Mouse (Mus musculus): Measurements from ENCODE around the gene Igsf8. TPM values are rescaled to one million over a fixed set of nuclear protein-coding genes. Genes with fewer than 3 reads are reported as not detected.

Gene Igsf8
- polyA plus RNA-seq, 2 experiments = 11.0 to 15.4 TPM

- H3K36me3 ChIP-seq (replicated peaks; ENCODE audit: control insufficient read depth, insufficient read depth, low read depth) = no peaks in the 10 kb centered on the region
- no peaks in the 10 kb centered on the region for H3K9me3 ChIP-seq (ENCODE audit: control insufficient read depth, low read length)
- no peak overlapping the region for H3K4me3 ChIP-seq (ENCODE audit: insufficient read depth in 1 of 2, low read depth in 2 of 2, low read length in 2 of 2)
- H3K9ac ChIP-seq (replicated peaks) = no peak overlapping the region
- DNase-seq (ENCODE audit: low read depth in 3 of 3, low spot score in 3 of 3) (no peak), ATAC-seq (ENCODE audit: insufficient read depth) (no peak)
- H3K27ac ChIP-seq = no peak overlapping the region
- H3K4me1 ChIP-seq (replicated peaks; ENCODE audit: control insufficient read depth in 2 of 2, insufficient read depth in 2 of 2, low read length in 1 of 2) = no peaks in the 10 kb centered on the region
- 71% methylated on average over 11 of the region's 11 CpGs for WGBS (ENCODE audit: insufficient replicate concordance)
- H3K4me2 ChIP-seq (ENCODE audit: low read depth) = no peak overlapping the region
- no peaks in the 10 kb centered on the region for H3K27me3 ChIP-seq (ENCODE audit: control insufficient read depth, insufficient read depth, low read length)
- TF ChIP-seq EP300 (IDR thresholded peaks at IDR 0.05; ENCODE audit: low read depth) = no peak
These were observed 27.6 kb downstream of the Igsf8 start for GRCm38 (mm10) chr1:172288900-172289616.

GRCm38 (mm10) chr1:172289617-172289946, 28.1 kb downstream of the Igsf8 start:
- TF ChIP-seq EP300 (IDR thresholded peaks at IDR 0.05; ENCODE audit: low read depth) = no peak
- TF ChIP-seq CTCF (IDR thresholded peaks at IDR 0.05; ENCODE audit: low read depth) = no peak
- DNase-seq (ENCODE audit: low read depth in 3 of 3, low spot score in 3 of 3) = no peak
- no peak overlapping the region for H3K9ac ChIP-seq (replicated peaks)
- no peaks in the 10 kb centered on the region for H3K9me3 ChIP-seq (ENCODE audit: control insufficient read depth, low read length)
- H3K36me3 ChIP-seq (replicated peaks; ENCODE audit: control insufficient read depth, insufficient read depth, low read depth) = no peaks in the 10 kb centered on the region
- H3K4me3 ChIP-seq (ENCODE audit: insufficient read depth in 1 of 2, low read depth in 2 of 2, low read length in 2 of 2) = no peak overlapping the region
- H3K27me3 ChIP-seq (ENCODE audit: control insufficient read depth, insufficient read depth, low read length) = no peaks in the 10 kb centered on the region
- no peak overlapping the region for H3K27ac ChIP-seq
- ATAC-seq (ENCODE audit: insufficient read depth) = no peak
- 37% methylated on average over 3 of the region's 3 CpGs for WGBS (ENCODE audit: insufficient replicate concordance)
- no peaks in the 10 kb centered on the region for H3K4me1 ChIP-seq (replicated peaks; ENCODE audit: control insufficient read depth in 2 of 2, insufficient read depth in 2 of 2, low read length in 1 of 2)
- no peak overlapping the region for H3K4me2 ChIP-seq (ENCODE audit: low read depth)

GRCm38 (mm10) chr1:172292880-172293279, 31.4 kb downstream of the Igsf8 start:
- peaks cover 2% of the 10 kb centered on the region; the same call in 1 of the 2 replicates for H3K27me3 ChIP-seq (ENCODE audit: control insufficient read depth, insufficient read depth, low read length)
- H3K27ac ChIP-seq = no peak overlapping the region
- H3K4me3 ChIP-seq (ENCODE audit: insufficient read depth in 1 of 2, low read depth in 2 of 2, low read length in 2 of 2) = no peak overlapping the region
- no peaks in the 10 kb centered on the region for H3K36me3 ChIP-seq (replicated peaks; ENCODE audit: control insufficient read depth, insufficient read depth, low read depth)
- ATAC-seq (ENCODE audit: insufficient read depth) (no peak), DNase-seq (ENCODE audit: low read depth in 3 of 3, low spot score in 3 of 3) (no peak)
- no peaks in the 10 kb centered on the region for H3K4me1 ChIP-seq (replicated peaks; ENCODE audit: control insufficient read depth in 2 of 2, insufficient read depth in 2 of 2, low read length in 1 of 2)
- 72% methylated on average over 2 of the region's 2 CpGs for WGBS (ENCODE audit: insufficient replicate concordance)
- H3K9ac ChIP-seq (replicated peaks) = no peak overlapping the region
- TF ChIP-seq CTCF (IDR thresholded peaks at IDR 0.05; ENCODE audit: low read depth) (no peak), EP300 (IDR thresholded peaks at IDR 0.05; ENCODE audit: low read depth) (no peak)
- H3K9me3 ChIP-seq (ENCODE audit: control insufficient read depth, low read length) = no peaks in the 10 kb centered on the region
- no peak overlapping the region for H3K4me2 ChIP-seq (ENCODE audit: low read depth)

GRCm38 (mm10) chr1:172293449-172293848, 32.0 kb downstream of the Igsf8 start:
- Histone ChIP-seq H3K27ac (no peak overlapping the region), H3K4me1 (replicated peaks; ENCODE audit: control insufficient read depth in 2 of 2, insufficient read depth in 2 of 2, low read length in 1 of 2) (no peaks in the 10 kb centered on the region), H3K4me2 (ENCODE audit: low read depth) (no peak overlapping the region), H3K4me3 (ENCODE audit: insufficient read depth in 1 of 2, low read depth in 2 of 2, low read length in 2 of 2) (no peak overlapping the region), H3K9me3 (ENCODE audit: control insufficient read depth, low read length) (no peaks in the 10 kb centered on the region), H3K9ac (replicated peaks) (no peak overlapping the region), H3K27me3 (ENCODE audit: control insufficient read depth, insufficient read depth, low read length) (peaks cover 3% of the 10 kb centered on the region; the same call in 1 of the 2 replicates), H3K36me3 (replicated peaks; ENCODE audit: control insufficient read depth, insufficient read depth, low read depth) (no peaks in the 10 kb centered on the region)
- WGBS (ENCODE audit: insufficient replicate concordance) = 69% methylated on average over 11 of the region's 11 CpGs
- TF ChIP-seq CTCF (IDR thresholded peaks at IDR 0.05; ENCODE audit: low read depth) = no peak
- no peak for TF ChIP-seq EP300 (IDR thresholded peaks at IDR 0.05; ENCODE audit: low read depth)
- no peak for DNase-seq (ENCODE audit: low read depth in 3 of 3, low spot score in 3 of 3)
- ATAC-seq (ENCODE audit: insufficient read depth) = no peak

- WGBS (ENCODE audit: insufficient replicate concordance) = 47% methylated on average over 4 of the region's 4 CpGs
- Histone ChIP-seq H3K27ac (no peak overlapping the region), H3K9ac (replicated peaks) (no peak overlapping the region), H3K4me3 (ENCODE audit: insufficient read depth in 1 of 2, low read depth in 2 of 2, low read length in 2 of 2) (no peak overlapping the region), H3K36me3 (replicated peaks; ENCODE audit: control insufficient read depth, insufficient read depth, low read depth) (no peaks in the 10 kb centered on the region), H3K4me2 (ENCODE audit: low read depth) (no peak overlapping the region), H3K9me3 (ENCODE audit: control insufficient read depth, low read length) (no peaks in the 10 kb centered on the region), H3K4me1 (replicated peaks; ENCODE audit: control insufficient read depth in 2 of 2, insufficient read depth in 2 of 2, low read length in 1 of 2) (no peaks in the 10 kb centered on the region), H3K27me3 (ENCODE audit: control insufficient read depth, insufficient read depth, low read length) (peaks cover 3% of the 10 kb centered on the region; the same call in 1 of the 2 replicates)
- DNase-seq (ENCODE audit: low read depth in 3 of 3, low spot score in 3 of 3) = no peak
- TF ChIP-seq CTCF (IDR thresholded peaks at IDR 0.05; ENCODE audit: low read depth) = no peak
- no peak for ATAC-seq (ENCODE audit: insufficient read depth)
These were observed 34.3 kb downstream of the Igsf8 start for GRCm38 (mm10) chr1:172295751-172296197.
